Mouse (Mus musculus) stomach, postnatal 0 days (tissue): ENCODE results near the gene Rdh9.
"Not testable (repeated sequence)": the region's sequence is repeated elsewhere in the genome, so short reads cannot be mapped to it uniquely, and the experiment has no call there.

Experiments
- CTCF ChIP-seq: IDR thresholded peaks from 2 replicates; pipeline ENCODE4 v1.5.1; 2016; ENCODE audit warnings: antibody characterized with exemption, low read depth, mild to moderate bottlenecking, moderate library complexity
- EP300 ChIP-seq: optimal IDR thresholded peaks from 2 replicates; pipeline ENCODE3; 2016; ENCODE audit warnings: antibody characterized with exemption

- TF ChIP-seq CTCF, EP300: not testable (repeated sequence)
Observed at GRCm38 (mm10) chr10:127817268-127817910, 41.2 kb downstream of the Rdh9 start.
